Mouse (Mus musculus) activated CD4-positive, CD25-positive, alpha-beta regulatory T cell, adult 4 months (primary cell): ENCODE results near the gene AI837181. TPM values are rescaled to one million over a fixed set of nuclear protein-coding genes. Genes with fewer than 3 reads are reported as not detected.
"Not testable (repeated sequence)": the region's sequence is repeated elsewhere in the genome, so short reads cannot be mapped to it uniquely, and the experiment has no call there.

ENCODE experiments used
- ATAC-seq: one replicate; pipeline ENCODE4 v1.8.0; 2017
- polyA plus RNA-seq, 2 experiments: library from polyadenylated mRNA; unstranded; fragments of 100-300 nt; shearing (Covaris generic); gene quantifications; one replicate each; pipeline ENCODE4 v1.2.1; 2017

Gene AI837181
- polyA plus RNA-seq = 10 to 100 TPM; 17.6 to 18.6 TPM

DNA sequence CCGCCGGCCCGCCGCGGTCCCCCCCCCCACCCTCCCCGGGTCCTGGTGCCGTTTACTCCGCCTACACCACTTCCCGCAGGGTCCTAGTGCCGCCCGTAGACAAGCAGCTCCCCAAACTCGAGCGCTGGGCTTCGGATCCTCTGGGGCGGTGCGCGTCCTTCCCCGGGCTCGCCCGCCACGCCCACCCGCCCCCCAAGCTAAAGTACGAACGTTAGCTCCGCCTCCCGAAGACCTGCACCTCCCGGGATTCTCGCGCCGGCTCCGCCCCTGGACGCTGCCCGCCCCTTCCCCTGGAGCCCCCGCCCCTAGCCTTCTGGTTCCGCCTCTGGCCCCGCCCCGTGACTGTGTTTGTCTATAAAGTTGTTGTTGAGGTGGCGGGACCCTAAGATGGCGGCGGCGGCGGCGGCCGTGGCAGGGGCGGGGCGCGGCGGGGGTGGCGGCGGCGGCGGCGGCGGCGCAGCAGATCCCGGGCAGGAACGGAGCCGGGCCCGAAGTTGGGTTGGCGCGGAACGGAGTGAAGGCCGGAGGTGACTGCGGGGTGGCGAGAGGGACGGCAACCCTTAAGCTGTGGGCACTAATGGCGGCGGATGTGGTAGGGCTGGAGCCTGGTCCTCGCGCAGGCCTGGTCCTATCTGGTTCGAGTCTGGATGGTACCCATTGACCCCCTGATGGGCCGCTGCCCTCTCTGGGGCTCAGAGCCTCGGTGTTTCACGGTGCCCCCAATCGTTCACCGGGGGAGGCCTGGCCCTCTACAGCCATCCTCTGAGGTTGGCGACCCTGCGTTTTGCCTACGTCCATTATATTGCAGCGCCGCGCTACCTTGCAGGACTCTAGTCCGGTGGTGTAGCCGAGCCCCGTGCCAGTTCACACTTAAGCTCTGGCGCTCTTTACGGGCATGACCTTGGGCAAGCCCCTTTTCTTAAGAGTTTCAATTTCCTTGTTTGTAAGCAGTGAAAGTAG is at the start of gene AI837181, which contains the start of gene Drap1:
Gene AI837181, plus strand, starts transcription at position 363 of the 960 bp plus-strand sequence.
Gene Drap1, minus strand, starts transcription at position 198 of the 960 bp plus-strand sequence.
- peak; percentile 67 for ATAC-seq

DNA sequence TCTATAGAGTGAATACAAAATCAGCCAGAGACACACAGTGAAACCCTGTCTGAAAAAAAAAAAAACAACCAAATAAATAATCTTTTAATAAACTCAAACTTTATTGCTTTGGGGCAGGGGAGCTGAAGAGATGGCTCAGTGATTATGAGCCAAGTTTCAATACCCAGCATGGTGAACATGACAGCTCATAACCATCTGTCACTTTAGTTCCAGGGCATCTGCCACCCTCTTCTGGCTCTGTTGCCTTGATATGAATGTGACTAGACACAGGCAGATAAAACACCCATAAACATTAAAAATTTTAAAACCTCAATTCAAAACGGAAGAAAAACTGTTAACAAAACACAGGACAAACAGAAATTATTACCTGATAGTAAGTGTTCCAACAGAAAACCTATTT is 47.5 kb upstream of the AI837181 start:
- no peak for ATAC-seq

GRCm38 (mm10) chr19:5383326-5383725 is 41.6 kb upstream of the AI837181 start:
- no peak for ATAC-seq

- ATAC-seq = no peak
These were observed 40.2 kb upstream of the AI837181 start for GRCm38 (mm10) chr19:5384715-5385114.

DNA sequence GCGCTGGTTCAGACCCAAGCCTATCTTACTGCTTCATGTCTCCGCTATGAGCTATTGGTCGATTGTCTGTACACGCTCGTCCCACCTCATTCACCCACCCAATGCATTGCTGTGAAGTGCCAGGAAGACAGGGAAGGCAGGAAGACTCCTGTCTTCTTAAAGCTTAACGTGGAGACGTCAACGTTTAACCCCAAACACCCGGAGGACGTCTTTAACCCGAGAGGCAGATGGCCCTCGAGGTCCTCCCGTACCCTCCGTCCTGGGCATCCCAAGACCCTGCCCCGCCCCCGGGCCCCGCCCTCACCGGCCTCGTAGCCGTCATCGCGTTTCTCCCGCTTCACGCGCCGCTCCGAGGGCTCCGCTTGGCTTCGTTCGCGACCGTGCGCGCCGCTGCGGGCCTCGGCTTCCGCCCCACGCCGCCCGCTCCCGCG is 36.9 kb upstream of the AI837181 start:
- ATAC-seq = no peak

GRCm38 (mm10) chr19:5388588-5389242 is 36.2 kb upstream of the AI837181 start, which contains the start of gene Sart1:
Gene Sart1 (minus strand): TSS chr19:5388703.
- peak; percentile 72 for ATAC-seq

DNA sequence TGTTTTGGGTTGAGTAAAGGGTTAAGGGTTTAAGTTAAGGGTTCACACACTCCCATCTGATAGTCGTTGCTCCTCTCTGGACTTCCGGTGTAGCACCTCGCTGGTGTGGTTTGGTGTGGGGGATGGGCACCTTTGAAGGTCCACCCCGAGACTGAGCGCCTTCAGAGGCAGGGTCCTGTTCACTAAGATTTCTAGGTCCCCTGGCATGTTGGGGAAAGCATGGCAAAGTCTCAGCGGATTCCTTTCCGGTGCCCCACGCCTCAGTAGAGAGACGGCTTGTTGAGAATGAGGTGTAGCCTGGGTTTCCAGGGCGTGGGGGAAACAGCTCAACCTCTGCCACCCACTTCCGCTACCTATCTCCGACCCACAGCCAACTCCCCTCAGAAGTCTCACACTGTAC is 35.3 kb upstream of the AI837181 start:
- ATAC-seq = peak; percentile 82

DNA sequence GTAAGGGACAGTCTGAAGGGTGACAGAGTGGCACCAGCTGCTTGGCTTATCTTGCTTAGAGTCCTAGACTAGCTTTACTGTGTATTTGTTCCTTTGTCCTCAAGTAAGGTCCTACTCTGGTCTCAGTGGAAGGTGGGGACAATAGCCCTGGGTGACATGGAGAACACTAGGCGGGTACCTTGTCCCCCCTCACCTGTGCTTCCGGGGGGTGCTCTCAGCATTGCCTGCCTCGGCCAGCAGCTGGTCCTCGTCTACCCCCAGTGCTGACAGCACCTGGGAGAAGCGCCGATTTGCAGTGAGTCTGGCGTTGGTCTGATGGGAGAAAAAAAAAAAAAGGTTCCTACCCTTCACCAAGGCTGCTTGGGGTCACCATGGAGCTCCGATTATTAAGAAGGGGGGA is 34.5 kb upstream of the AI837181 start:
- no peak for ATAC-seq

DNA sequence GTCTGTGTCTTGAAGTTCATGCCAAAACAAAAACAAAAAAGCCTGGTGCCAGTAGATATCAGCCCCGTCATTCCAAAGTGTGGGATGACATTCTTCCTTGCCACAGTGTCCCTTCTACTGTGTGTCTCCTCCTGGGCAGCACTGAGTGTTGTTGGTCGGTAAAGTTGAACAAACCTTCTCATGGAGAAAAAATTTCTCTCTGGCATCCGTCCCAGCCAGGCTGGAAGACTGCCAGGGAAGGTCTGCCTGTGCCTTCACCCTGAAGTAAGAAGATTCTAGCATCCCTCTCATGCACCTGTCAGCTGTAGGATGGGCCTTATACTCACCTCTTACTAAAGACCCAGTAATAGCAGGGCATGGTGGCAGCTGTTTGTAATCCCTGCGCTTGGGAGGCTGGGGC is 32.1 kb upstream of the AI837181 start:
- no peak for ATAC-seq

- no peak for ATAC-seq
These were observed 30.8 kb upstream of the AI837181 start for GRCm38 (mm10) chr19:5394168-5394567.

- ATAC-seq = no peak
These were observed 29.6 kb upstream of the AI837181 start for GRCm38 (mm10) chr19:5395371-5395770.

DNA sequence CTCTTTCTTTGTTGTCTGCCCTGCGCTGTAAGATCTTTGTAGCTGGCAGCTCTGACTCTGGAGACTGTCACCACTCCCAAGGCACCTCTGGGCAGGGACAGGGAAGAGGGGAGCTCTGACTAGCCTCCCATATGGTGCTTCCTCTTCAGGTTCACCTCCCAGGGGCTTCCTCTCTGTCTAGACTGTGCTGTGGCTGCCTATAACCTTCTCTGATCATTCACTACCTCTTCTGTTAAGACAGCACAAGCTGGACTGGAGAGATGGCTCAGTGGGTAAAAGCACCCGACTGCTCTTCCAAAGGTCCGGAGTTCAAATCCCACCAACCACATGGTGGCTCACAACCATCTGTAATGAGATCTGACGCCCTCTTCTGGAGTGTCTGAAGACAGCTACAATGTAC is 23.9 kb upstream of the AI837181 start:
- not testable (repeated sequence) for ATAC-seq

- ATAC-seq = no peak
These were observed 22.7 kb upstream of the AI837181 start, which contains the start of gene Tsga10ip for GRCm38 (mm10) chr19:5402293-5402692. Gene Tsga10ip (minus strand): TSS chr19:5402526.

- ATAC-seq = peak; percentile 65
These were observed 19.0 kb upstream of the AI837181 start for GRCm38 (mm10) chr19:5405924-5406323.

DNA sequence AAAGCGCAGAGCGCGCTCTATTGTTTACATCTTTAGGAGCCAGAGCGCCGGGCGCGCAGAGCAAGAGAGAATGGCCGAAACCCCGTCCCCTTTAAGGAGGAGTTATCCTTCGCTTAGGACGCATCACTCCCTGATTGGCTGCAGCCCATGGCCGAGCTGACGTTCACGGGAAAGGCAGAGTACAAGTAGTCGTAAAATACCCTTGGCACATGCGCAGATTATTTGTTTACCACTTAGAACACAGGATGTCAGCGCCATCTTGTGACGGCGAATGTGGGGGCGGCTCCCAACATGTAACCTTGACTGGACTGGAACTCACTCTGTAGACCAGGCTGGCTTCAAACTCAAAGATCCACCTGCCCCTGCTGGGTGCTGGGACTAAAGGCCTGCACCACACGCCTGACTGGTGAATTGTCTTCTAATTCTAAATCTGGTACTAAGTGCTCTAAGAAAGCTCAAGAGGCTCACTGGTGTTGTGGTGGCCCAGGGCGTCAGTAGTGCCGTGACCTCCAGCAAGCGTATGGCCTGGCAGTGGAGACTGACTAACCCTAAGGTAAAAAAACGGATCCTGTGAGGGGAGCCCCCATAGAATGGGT is 18.3 kb upstream of the AI837181 start:
- ATAC-seq = peak; percentile 57

DNA sequence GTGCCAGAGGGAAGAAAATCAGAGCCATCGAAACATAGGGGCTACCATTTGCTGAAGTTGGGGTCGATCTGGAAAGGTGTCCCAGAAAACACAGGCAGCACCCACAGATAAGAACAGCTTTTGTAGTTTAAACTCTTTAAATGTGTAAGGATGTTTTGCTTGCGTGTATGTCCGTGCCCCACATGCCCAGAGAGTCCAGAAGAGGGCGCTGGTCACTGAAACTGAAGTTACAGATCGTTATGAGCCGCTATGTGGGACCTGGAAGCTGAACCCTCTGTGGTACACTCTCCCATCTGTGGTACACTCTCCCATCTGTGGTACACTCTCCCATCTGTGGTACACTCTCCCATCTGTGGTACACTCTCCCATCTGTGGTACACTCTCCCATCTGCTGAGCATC is 17.8 kb upstream of the AI837181 start:
- ATAC-seq = no peak

GRCm38 (mm10) chr19:5408057-5409001 is 16.6 kb upstream of the AI837181 start:
- no peak for ATAC-seq

DNA sequence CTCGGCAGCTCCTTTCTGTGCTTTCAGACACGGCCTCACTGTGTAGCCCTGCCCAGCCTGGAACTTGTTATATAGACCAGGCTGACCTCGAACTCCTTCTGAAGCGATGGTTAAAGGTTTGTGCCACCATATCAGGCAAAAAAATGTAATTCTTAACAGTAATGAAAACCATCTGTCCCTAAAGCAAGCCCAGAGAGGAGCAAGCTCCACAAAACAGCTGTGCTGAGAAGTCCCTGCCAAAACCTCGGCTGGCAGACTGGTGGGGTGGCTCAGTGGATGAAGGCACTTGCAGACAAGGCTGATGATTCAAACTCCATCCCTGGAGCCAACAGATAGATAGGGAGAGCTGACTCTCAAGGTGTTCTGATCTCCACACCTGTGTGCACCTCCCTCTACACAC is 15.9 kb upstream of the AI837181 start:
- ATAC-seq = no peak

- ATAC-seq = no peak
These were observed 14.3 kb upstream of the AI837181 start for GRCm38 (mm10) chr19:5410641-5411040.

GRCm38 (mm10) chr19:5411961-5412360 is 13.0 kb upstream of the AI837181 start:
- no peak for ATAC-seq

DNA sequence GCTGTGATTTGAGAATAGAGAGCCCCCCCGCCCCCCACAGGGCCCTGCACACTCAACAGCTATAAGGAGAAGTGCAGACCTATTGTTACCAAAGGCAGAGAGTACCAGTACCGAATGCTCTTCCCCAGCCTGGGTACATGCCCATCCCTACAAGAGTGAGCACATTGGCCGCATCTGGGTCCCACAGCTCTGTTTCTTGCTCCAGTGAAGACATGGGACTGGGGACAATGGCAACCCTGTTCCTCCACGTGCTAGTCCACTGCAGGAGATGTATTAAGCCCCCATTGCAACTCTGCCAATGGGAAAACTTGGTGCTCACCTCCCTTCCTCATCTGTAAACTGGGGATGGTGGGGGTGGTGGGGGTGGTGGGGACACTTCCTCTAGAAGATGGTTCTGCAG is 11.1 kb upstream of the AI837181 start:
- ATAC-seq = no peak

DNA sequence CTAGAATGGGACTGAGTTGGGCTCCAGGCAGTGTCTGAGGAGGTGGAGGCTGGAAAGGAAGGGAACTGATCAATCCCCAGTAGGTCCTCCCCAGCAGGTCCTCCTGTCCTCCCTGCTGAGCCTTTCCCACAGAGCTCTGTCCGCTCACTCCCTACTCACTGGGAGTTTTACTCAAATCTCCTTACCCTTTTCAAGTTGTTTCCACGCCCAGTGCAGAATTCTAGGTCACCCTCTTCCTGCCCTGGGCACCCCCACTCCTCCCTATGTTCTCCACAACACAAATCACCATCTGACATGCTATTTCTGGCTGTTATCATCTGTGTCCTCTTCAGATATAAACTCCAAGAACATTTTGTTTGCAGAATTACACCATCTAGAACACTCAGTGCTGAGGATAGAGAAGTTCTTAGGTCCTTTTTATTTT is 10.4 kb upstream of the AI837181 start:
- ATAC-seq = no peak
